Mouse (Mus musculus) 3T3-L1 (cell line): Measurements from ENCODE around the gene Ddx41.

ENCODE experiments used
- DNase-seq: peaks from one replicate; pipeline ENCODE4 v3.0.0-alpha.2; 2015; ENCODE audit warnings: low read depth, low spot score

The Ddx41 gene

DNA sequence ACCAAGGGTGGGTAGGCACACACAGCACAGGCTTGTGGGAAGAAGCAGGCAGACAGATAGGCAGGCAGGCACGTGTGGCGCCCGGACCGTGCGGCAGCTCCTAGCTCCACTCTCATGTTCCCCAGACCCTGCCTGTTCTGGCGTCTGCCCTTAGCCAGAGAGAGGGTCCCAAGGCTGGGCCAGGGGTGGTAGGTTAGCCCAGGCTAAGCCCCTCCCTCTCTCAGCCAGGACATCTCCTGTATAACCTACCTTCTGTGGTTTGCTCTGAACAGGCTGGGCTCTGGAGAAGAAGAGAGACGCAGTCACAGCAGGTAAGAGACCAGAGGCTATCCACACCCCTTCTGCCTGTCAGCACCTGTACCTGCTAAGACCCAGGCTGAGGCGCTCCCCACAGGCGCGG, 27.9 kb downstream of the Ddx41 start:
- no peak for DNase-seq

DNA sequence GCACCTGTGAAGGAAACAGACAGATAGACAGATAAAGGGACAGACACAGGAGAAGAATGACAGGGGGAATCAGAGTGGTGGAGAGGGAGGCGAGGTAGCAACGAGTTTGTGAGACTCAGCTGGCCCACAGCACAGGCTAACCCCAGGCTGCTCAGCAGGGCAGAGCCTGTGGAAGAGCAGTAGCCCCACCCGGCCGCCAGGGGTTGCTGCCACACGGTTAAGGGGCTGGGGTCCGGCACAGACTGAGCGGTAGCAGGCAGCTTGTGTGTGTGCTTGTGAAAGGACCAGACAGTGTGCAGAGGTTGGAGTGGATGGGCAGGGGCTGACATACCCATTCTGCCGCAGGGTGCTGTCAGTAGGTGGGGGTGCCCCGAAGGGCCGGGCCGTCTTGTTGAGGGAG, 28.6 kb downstream of the Ddx41 start:
- DNase-seq: no peak

DNA sequence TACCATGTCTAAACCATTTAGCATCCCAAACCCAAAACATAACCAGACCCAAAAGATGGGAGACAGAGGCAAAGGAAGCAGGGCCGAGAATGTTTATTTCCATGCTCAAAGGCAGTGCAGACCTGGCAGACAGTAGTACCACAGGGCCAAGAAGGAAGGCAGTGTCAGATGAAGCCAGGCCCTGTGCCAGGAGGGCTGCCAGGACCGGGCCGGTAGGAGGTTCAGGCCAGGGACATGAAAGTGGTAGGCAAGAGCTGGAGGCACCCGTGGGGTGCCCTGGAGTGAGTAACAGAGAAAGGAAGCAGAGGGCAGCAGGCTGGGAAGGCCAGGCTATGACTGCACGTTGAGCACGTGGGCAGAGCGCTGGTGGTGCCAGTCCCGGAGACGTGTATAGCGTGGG, 29.8 kb downstream of the Ddx41 start:
- DNase-seq: no peak

DNA sequence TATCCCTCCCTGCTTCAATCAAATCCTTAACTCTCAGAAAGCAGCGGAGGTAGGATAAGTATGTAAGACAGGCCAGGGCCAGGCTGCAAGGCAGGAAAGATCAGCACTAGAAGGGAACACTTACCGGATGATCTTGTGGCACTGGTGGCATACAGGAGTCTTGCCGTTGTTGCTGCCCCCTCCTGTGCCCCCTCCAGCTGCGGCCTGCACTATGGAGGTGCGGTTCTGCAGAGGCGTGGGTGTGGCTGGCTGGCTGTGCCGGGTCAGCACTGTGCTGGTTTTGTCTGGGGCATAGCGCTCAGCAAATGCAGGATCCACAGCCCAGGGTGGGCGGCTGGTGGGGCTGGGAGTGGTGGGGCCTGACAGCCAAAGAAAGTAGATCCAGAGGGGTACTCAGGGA, 30.6 kb downstream of the Ddx41 start:
- no peak for DNase-seq

DNA sequence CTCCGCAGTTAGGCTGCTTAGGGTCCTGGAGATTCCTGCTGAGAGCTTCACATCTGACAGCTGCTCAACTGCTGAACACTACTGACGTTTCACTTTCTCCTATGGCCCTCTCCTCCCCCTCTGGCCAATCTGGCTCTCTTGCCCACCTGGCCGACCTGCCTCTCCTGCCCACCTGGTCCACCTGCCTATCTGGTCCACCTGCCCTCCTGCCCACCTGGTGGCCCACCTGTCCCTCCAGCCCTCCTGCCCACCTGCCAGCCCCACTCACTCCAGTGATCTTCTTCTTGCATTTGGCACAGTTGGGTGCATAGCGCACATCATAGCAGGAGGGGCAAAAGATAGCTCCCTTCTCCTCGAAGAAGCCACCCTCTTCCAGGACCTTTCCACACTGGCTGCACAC, 32.1 kb downstream of the Ddx41 start:
- no peak for DNase-seq

DNA sequence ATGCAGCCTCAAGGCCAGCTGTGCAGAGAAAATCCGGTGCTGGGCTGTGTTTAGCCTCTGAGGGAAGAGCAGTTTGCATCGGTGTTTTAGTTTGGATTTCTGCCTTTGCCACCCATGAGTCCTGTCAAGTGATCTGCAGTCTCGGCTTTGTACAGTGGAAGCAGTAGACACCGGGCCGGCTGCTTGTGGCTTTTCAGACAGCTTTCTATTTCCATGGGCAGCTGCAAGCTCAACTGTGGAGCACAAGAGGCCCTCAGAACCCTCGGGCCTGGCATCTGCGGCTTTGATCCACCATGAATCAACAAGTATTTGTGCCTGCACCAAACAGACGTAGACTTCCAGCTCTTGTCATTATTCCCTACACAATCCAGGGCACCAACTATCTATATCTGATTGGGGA, 34.1 kb downstream of the Ddx41 start:
- no peak for DNase-seq

DNA sequence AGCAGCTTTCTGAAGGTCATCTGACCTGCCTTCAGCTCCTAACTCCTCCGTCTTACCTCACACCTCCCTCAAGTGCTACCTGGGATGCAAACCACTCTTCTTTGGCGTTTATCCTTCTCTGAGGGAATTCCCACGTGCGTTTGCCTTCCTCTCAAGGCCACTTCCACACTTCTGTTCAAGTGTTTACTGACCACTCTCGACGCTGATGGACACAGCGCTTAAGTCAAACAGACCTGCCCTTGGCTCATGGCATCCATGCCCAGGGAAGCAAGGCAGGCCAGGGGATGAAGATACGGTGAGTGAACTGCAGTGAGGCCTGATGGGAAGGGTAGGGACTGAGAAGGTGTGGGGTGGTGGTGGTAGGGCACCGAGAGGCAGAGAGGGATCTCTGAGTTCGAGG, 35.9 kb downstream of the Ddx41 start:
- DNase-seq: no peak

DNA sequence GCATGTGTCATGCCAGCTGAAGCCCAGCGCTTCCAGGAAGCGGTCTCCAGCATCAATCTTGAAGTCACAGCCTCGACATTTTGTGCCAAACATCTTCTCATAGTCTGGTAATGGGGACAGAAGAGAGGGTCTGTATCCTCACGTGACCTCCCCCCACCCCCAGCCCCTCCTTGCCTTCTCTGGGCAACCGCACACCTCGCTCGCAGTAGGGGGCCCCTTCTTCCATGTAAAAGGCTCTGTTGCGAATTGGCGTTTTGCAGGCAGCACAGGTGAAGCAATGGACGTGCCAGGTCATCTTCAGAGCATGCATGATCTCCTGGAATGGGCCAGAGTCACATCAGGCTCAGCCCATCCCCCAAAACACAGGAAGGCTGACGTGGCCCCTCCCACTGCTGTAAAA, 37.6 kb downstream of the Ddx41 start:
- no peak for DNase-seq

DNA sequence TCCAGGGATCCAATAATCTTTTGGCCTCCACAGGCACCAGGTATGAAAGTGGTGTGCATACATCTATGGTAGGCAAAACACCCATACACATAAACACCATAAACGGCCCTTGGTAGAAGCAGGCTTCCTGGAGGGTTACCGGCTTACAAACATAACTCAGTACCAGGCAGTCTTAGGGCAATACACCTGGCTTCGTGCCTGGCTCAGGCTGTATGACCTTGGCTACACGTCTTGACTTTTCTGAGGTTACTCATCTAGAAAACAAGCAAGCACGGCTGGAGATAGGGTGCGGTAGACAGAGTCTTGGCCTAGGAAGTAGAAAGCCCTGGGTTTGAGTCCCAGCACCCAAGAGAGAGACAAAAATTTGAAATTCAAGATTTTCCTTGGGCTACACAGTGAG, 39.8 kb downstream of the Ddx41 start:
- no peak for DNase-seq

DNA sequence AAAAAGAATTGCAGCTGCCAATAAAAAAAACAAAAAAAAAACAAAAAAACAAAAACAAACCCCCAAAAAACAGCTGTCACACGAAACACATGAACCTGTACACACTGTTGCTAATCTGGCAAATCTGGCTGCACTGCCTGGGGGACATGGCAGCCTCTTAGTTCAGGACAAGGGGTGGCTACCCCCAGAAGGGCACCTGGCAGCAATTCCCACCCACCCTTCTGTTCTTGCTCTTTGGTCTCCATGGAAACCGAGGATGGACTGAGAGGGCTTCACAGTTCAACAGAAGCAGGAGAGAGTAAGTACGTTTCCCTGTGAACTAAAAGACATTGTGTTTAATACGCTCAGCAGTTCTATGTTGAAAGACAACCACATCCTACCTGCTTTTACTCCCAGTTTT, 40.8 kb downstream of the Ddx41 start:
- no peak for DNase-seq

DNA sequence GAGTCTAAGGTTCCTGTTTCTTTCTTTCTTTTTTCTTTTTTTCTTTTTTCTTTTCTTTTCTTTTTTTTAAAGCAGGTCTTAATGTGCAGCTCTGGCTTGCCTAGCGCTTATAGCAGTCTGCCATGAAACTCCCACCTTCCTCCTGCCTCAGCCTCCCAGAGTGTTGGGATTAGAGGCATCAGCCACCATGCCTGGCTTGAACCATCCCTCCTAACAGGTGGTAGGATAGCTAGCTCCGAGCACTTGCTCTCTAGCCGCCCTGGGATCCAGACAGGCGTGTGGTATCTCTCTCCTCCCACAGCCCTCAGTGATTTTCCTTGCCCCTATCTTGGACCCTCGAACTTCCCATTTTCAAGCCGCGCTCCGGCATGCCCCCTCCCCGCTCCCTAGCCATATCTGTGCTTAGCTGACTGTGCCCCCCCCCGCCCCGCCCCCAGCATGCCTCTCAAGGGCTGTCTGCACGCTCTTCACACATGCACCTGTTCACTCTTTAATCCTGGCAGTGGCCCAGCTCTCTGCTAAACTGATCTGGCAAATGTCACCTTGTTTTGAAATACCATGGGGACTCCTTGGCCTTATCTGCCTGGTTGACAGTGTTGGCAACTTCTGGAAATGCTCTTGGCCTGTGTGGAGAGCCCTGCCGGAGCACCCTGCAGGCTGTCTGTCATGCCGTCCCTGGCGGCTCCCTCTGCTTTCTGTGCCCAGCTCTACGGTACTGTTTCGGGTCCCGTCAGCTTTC, 41.4 kb downstream of the Ddx41 start:
- no peak for DNase-seq

DNA sequence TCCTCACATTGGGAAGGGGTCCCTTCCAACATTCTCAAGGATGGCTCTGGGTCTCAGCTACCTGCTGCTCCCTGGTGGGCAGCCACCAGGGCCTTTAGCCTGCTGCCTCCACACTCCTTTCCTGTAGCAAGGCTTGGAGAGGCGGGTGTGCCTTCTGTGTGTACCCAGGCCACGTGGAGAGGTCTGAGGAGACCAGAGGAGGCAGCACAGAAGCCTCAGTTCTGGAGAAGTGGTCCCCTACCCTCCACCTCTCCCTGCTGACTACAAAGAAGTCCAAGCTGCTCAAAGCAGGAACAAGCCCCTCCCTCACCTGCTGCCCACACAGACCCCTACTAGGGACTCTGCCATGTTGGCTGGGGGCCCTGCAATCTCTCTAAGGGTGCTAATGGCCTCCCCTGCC, 42.2 kb downstream of the Ddx41 start:
- DNase-seq: no peak

DNA sequence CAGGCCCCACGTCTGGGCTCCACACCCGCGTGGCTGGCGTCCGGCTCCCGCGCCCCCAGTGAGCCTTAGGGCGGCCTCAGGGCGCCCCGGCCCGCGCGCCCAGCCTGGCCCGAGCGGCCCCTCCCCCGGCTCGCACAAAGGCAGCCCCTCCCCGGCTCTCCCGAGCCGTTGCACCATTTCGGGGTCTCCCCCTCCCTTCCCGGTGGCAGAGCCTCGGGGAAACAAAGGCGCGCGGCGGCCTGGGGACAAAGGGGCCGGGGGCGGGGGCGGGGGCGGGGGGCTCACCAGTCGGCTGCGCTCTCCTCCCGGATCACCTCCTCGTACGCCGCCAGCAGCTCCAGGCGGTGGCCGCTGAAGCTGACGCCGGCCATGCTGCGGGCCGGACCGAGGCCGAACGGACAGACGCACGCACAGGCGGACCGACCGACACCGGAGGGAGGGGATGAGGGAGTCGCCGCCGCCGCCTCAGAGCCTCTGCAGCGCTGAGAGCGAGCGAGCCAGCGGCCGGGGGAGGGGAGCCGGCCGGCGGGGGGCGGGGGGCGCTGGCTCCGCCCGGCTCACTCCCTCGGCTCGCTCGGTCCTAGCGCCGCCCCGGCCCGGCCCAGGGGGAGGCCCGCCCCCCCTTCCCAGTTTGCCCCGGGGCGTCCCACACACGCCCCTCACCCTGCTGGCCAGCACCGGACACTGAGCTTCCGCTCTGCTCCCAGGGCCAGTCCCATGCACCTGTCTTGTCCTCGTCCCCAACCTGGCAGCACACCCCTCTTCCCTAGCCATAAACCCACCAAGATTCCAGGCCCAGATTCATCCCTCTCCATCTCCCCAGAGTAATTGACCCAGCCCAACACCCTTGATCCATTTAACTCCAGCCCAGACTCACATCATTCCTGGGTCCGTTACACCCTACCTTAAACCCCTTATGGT, 48.6 kb downstream of the Ddx41 start, which contains the start of gene Dbn1:
Gene Dbn1 (minus strand): TSS at position 534 of the 921 bp plus-strand sequence.
- DNase-seq: no peak

DNA sequence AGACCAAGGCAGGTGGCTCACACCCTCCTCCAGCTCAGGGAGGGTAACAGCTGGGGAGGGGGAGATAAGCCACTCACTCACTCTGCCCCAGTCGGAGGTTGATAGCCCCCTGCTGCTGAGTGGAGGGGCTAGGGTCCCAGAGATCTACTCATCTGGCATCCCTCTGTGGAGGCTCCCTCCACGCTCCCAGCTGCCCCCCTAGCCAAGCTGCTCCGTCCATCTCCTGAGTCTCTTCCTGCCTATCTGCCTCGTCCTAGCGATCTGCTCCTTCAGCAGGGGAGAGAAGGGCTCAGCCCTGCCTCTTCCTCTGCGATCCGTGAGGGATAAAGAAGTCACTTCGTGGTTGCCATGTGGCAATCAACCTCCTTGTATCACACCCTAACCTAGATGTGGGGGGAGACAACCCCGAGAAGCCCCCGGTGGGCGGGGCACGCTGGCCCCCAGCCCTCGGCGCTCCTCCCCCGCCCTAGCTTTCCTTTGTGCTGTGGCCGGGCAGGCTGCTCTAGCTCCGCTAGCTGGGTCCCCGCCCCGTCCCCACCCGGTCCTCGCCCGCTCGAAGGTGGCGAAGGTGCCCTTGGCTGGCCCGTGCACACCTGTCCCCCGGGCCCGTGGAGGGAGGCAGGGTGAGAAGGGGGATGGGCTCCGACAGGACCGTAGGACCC, 49.4 kb downstream of the Ddx41 start:
- peak; percentile 39 for DNase-seq

DNA sequence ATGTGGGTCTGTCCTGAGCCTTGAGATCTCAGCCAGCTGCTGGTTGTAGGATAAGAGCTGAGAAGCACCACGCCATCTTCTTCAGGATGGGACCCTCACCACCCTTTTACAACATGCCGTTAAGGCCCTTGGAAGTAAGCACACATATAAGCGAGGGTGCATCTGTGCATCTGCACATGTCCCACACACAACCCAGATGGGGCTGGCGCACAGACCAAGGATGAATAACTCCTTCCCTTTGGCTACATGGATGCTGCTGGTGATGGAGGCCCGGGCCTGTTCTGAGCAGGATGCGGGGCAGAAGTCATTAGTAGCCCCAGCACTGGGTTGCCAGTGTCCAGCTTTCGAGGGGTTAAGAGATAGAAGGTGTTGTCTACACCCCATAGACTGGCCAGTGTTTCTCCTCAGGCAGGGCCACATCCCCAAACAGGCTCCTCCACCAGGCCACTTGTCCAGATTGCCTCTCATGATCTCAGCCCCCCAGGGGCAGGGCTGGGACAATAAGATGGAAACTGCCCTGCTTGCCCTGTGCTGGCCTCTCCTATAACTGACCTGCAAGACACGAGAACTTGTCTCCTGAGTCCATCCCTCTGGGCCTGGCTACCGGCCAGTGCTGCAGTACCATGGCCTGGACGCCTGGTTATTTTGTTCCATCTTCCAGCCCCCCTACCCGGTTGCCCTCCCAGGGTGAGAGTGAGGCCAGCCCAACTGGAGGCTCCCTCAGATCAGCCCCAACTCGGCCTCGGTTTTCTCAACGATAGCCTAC, 50.2 kb downstream of the Ddx41 start:
- peak; percentile 52 for DNase-seq

DNA sequence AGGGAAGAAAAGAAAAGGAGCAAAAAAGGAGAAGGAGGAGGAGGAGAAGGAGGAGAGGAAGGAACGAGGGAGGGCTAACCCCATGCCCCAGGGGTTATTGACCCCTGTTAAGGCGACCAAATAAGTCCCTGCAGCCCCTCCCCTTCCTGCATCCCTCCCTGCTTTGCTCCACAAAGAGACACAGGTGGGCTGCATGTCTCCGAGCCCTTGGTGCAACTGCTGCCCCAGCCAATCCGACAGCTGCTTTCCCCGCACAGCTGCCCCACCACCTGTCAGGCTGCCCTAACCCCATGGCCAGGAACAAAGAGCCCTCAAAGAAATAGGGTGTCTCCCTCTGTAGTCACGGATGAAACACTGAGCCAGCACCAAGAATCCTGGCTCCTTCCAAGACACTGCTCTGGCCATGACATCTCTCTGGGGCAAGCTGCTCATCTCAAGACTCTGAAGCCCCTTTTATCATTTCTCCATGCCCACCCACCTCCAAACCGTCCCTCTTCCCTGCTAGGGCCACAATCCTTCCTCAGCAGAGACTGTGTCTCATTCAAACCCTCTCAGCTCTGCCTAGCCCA, 51.9 kb downstream of the Ddx41 start:
- DNase-seq: no peak

DNA sequence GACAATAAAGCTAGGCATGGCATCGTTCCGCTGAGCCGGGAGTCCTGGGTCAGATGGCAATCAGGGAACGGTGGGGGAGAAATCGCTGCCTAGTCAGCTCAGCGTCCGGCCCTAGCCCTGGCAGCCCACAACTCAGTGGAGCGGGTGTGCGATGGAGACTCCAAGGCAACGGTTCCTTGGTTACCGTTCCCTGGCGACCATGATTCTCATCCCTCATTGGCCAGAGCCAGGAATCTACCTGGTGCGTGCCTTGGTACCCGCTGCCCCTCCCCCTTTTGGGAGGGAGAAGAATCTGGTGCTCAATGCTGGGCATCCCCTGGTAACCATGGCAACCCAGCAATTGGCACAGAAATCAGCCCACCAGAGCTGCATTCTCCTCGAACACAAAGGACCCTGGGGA, 52.9 kb downstream of the Ddx41 start:
- DNase-seq: no peak

DNA sequence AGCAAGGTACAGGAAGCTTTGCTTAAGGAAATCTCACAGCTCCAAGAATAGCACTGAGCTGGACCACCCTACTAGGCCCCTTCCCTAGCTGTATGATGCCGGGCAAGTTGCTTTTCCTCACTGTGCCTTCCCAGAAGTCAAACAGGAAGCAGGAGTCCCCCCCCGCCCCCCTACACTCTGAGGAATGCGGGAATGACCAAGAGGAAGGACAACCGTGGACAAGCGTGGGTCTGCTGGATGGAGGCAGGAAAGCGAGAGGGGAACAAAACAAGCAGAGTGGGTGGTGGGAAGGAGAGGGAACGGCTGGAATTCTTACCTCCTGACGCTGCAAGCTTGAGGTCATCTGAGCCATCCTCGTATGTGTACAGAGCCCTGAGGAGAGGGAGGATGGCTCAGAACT, 53.4 kb downstream of the Ddx41 start:
- peak; percentile 37 for DNase-seq

DNA sequence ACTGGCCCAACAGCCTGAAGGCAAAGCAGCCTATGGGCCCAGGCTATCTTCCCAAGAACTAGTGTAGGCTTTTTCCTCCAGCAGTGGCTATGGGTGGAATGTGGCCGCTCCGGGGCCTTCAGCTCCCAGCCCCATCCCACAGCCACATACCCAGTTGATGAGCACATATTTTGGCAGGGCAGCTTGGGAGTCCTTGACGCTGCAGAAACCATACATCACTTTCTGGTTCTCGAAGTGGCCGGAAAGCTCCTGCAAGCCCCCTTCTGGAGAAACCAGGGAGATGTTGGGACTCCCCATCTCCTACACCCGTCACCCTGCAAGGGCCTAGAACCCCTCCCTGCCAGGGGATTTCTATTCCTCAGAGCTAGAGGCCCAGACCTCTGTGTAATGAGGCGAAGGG, 53.9 kb downstream of the Ddx41 start:
- DNase-seq: peak; percentile 89
